Mouse (Mus musculus) ES-Bruce4 (cell line): ENCODE measurements at regions not wholly inside any gene's neighbourhood (a gene's known extent, or its start where the extent isn't known, plus 50 kb on each side); places are given as distances from the start of the nearest gene placed in this dataset.

Experiments used
- CTCF ChIP-seq: IDR thresholded peaks from one replicate; pipeline ENCODE4 v1.8.1; 2011; ENCODE audit warnings: low read depth, low read length
- EP300 ChIP-seq: IDR thresholded peaks from 2 replicates; pipeline ENCODE4 v1.6.1; 2011; ENCODE audit warnings: low read depth, low read length; ENCODE audit not compliant: insufficient read depth
- POLR2A ChIP-seq: IDR thresholded peaks from one replicate; pipeline ENCODE4 v1.8.1; 2011; ENCODE audit warnings: low read length; ENCODE audit not compliant: insufficient read depth

GRCm38 (mm10) chr5:118345226-118345625 lies 100.2 kb downstream of the 2410131K14Rik start:
- TF ChIP-seq CTCF: no peak
- no peak for TF ChIP-seq POLR2A
- TF ChIP-seq EP300: no peak
